Mouse (Mus musculus) myocyte (in vitro differentiated cells): ENCODE data around the gene Selenop.
"Not testable (repeated sequence)": the region's sequence is repeated elsewhere in the genome, so short reads cannot be mapped to it uniquely, and the experiment has no call there.

ENCODE experiments used
- MAX ChIP-seq: IDR thresholded peaks from one replicate; pipeline ENCODE4 v1.6.1; 2011; ENCODE audit warnings: low read depth, mild to moderate bottlenecking, control low read depth
- POLR2A ChIP-seq: IDR thresholded peaks from one replicate; pipeline ENCODE4 v1.6.1; 2011; ENCODE audit warnings: low read depth, mild to moderate bottlenecking, control low read depth, moderate library complexity; ENCODE audit not compliant: insufficient read length
- POLR2AphosphoS2 ChIP-seq: IDR thresholded peaks from one replicate; pipeline ENCODE4 v1.6.1; 2011; ENCODE audit warnings: low read depth, control low read depth; ENCODE audit not compliant: insufficient read length
- REST ChIP-seq: IDR thresholded peaks from one replicate; pipeline ENCODE4 v1.6.1; 2011; ENCODE audit warnings: mild to moderate bottlenecking, control low read depth, moderate library complexity; ENCODE audit not compliant: insufficient read depth, insufficient read length
- USF1 ChIP-seq: IDR thresholded peaks from one replicate; pipeline ENCODE4 v1.6.1; 2011; ENCODE audit warnings: low read depth, mild to moderate bottlenecking, control low read depth, moderate library complexity

GRCm38 (mm10) chr15:3218668-3219067, 49.7 kb upstream of the Selenop start:
- not testable (repeated sequence) for TF ChIP-seq POLR2A, REST, POLR2AphosphoS2, MAX, USF1
